Mouse (Mus musculus): ENCODE measurements at regions not wholly inside any gene's neighbourhood (a gene's known extent, or its start where the extent isn't known, plus 50 kb on each side); places are given as distances from the start of the nearest gene placed in this dataset.

- no peak for TF ChIP-seq CTCF (IDR thresholded peaks at IDR 0.05; ENCODE audit: extremely low read depth, insufficient read depth, low read length)
- TF ChIP-seq POLR2A (IDR thresholded peaks at IDR 0.05; ENCODE audit: extremely low read depth, insufficient read depth, low read length): no peak
Observed at GRCm38 (mm10) chr4:66586166-66586565, 181.8 kb upstream of the Astn2 start.

Data from cortical plate, adult 2 months (tissue).